Mouse (Mus musculus) heart, postnatal 36 days (tissue): Measurements from ENCODE around the gene Fam160b1. TPM values are rescaled to one million over a fixed set of nuclear protein-coding genes. Genes with fewer than 3 reads are reported as not detected.

Source experiments
- DNase-seq, 2 experiments: peaks; one replicate each; pipeline ENCODE4 v3.0.0; 2021 to 2022
- intact Hi-C: fragments of 180-260 bp; cut with DNase I; formaldehyde crosslinking; loops from one replicate; pipeline ENCODE4 v1.15.1; 2025
- total RNA-seq, 2 experiments: library from RNA; stranded (reverse); gene quantifications; 2 replicates each; pipeline ENCODE4 v1.2.3; 2021

Gene Fam160b1
- 10 to 100 TPM; 11.5 to 11.6 TPM for total RNA-seq

DNA sequence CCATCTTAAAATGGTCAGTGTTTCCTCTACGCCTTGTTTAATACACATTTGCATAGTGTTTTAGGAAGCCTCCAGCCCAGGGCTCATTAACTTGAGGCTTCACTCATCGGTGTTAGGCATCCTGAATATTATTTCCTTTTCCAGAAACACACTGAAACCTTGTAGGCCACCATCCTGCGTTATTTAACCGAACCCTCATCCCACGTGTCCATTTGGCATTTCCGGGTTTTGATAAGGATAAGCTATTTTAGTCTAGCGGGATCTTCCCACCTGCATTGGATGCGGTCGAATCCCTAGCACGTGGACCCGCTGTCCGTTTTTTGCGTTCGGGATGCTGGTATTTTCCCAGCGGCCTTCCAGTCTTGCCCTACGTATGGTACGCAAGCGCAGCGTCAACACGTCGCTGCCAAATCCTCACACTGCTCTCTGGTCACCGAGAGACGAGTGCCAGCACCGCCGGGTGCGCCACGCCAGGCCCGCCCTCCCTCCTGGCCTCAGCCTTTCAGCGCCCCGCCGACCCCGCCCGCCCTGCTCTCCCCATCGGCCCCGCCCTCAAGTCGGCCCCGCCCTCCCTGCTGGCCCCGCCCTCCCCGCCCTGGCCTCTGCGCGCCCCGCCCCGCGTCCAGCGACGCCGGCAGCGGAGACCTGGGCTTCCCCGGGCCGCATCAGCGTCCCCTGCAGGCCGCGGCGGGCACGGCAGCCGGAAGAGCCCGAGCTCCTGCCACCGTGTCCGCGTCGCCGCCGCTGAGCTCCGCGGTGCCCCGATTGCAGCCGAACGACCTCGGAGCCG is at the start of gene Fam160b1:
TSS of gene Fam160b1 (plus strand) at position 340 of the 790 bp plus-strand sequence.
- peak; percentile 95 to 96 for DNase-seq
- intact Hi-C loops: loop anchor here (5.0 kb wide), 1 partner anchor 252 kb away; the partner anchor contains the start of gene Atrnl1

- intact Hi-C loops: no loop called here
- DNase-seq: no peak
Measured at GRCm38 (mm10) chr19:57313226-57313625, 47.3 kb upstream of the Fam160b1 start.

DNA sequence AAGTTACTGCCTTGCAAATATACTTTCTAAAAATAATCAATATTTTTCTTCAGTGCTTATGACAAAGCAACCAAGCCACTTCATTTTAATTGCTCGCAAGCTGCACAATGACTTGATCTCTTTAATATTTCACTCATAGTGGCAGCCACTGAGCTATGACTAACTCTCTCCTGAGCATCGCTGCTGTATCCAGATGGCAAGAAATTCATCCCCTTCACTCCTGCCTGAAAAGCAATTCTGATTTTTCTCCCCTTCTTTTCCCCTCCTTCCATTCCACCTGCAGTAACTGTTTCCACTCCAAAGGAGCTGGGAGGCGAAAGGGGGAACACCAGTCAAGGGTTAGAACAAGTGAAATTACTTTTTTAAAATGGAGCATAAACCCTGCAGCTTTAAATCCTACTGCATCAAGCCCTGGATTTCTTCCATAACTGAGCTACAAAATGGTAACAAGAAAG is 46.6 kb upstream of the Fam160b1 start:
- DNase-seq: no peak
- intact Hi-C loops: loop anchor here (2.0 kb wide), 2 partner anchors 47 to 119 kb away; no protein-coding TSS in a partner anchor

DNA sequence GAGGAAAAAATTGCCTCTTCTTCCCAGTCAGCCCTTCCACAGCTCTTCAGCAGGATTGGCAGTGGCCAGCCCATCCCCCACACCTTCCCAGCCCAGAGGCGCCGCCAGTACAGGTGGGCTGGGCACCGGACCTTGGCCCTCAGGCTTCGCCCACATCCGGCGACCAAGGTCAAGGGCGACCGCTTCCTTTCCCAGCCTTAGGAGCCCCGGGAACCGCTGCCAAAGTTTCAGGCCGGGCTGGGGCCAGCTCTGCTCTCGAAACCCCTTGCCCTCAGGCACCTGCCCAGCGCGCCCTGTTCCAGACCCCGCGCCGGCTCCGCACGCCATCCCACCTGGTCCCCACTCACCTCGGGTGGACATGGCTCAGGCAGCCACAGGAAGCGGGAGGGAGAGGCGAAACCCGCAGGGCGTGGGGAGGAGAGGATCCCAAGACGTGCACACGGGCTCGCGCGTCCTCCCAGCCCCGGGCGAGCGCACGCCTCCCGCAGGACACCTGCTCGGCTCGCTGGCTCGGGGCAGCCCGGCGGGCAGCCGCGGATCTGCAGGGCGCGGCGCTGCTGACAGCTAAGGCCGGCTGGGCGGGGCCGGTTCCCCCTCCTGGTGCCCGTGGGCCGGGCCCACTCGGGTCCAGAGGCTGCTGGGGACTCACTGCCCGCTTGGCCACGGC is 46.0 kb upstream of the Fam160b1 start, which contains the start of gene Ablim1:
TSS of gene Ablim1 (minus strand) at position 574 of the 667 bp plus-strand sequence.
- intact Hi-C loops: loop anchor here (2.0 kb wide), 2 partner anchors 48 to 120 kb away; no protein-coding TSS in a partner anchor
- peak; percentile 66 to 70 for DNase-seq

- intact Hi-C loops: loop anchor here (2.0 kb wide), 2 partner anchors 48 to 120 kb away; no protein-coding TSS in a partner anchor
Measured at GRCm38 (mm10) chr19:57315013-57315565, 45.4 kb upstream of the Fam160b1 start.

DNA sequence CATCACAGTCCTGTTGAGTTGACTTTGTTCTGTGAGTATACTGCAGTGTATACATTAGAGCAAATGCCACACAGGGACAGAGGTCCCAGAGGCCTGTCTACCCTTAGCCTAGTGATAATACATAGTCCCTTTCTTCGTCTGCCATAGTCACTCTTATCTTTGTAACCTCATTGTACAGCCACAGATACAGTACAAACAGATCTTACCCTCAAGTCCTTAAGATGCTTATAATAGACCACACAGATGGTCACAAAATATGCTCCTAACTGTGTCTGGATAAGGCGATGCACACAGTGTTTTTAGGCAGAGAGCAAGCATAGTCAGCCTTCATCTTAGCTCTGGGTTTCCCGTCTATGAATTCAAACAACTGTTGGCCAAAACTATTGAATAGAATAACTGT is 43.9 kb upstream of the Fam160b1 start:
- no peak for DNase-seq
- intact Hi-C loops: no loop called here

More at GRCm38 (mm10) chr19:57315013-57315565, 45.4 kb upstream of the Fam160b1 start:
- DNase-seq: no peak

DNA sequence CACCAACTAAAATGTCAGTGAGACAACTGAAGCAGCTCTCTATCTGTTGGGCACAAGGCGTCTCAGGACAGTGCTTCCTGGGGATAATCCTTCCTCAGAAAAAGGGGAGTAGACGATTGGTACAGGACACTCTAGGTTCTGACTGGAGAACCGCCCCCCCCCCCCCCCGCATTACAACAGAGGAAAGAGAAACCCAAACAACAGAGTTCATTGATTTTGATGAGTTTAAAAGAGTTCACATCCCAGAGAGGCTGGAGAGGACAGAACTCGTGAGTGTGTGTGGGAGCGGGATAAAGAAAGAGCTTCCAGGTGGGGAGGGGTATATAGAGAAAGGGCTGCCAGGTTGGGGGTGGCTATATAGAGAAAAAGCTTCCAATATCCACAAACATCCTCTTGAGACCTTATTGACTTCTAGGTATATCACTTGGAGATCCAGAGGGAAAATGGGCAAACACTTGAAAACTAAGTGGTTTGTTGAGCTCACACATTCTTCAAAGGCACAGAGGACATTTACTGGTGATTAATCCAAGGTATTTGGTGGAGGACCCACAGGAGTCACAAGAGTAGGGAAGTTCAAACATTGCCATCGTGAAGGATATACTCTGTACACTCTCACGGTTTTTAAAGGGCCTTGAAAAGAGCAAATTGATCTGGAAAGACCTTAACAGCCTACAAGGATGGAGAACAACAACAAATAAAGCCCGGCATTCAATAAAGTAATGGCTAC is 39.7 kb upstream of the Fam160b1 start:
- intact Hi-C loops: no loop called here
- no peak for DNase-seq

- no peak for DNase-seq
- intact Hi-C loops: no loop called here
Measured at GRCm38 (mm10) chr19:57321839-57322238, 38.6 kb upstream of the Fam160b1 start.

GRCm38 (mm10) chr19:57322491-57322890 is 38.0 kb upstream of the Fam160b1 start:
- intact Hi-C loops: no loop called here

DNA sequence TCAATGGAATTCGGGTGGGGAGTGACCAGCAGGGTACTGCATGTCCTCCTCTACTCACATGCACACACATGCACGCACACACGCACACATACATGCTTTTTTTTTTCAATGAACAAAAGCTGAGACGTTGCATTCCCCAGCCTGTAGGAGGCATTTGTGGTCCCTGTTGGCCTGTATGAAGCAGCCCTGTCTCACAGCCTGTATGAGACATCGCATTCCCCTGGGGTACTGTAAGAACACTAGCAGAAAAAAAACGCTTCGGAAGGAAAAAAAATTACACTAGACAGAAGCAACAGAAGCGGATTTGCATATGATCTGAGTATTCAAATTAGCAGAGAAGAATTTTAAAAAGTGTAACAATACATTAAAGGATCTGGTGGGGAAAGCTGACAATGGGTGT is 37.4 kb upstream of the Fam160b1 start:
- intact Hi-C loops: no loop called here
- DNase-seq: no peak

More at GRCm38 (mm10) chr19:57322491-57322890, 38.0 kb upstream of the Fam160b1 start:
- DNase-seq: no peak

DNA sequence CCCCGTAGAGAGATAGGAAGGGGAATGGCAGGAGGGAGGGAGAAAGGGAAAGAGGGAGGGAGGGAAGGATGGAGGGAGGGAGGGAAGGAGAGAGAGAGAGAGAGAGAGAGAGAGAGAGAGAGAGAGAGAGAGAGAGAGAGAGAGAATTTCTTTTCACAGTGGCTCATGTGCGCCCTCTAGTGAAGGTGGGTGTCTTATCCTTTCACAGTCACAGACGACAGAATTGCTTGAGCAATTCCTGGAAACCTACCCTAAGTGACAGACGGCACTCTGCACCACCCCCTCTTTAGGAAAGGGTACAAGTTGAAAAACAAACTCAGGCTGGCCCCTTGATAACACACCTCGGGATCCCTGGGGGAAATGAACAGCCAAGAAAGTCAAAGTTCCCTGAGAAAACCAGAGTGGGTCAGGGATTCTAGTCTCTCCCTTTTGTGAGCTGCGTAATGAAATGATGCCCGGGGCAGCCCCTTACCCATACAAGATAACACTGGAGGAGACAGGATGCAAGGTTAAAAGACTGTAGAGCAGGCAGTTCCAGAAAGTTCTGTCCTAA is 34.7 kb upstream of the Fam160b1 start:
- DNase-seq: peak; percentile 78 to 82

GRCm38 (mm10) chr19:57327679-57328078 is 32.8 kb upstream of the Fam160b1 start:
- intact Hi-C loops: loop anchor here (1.0 to 5.0 kb wide), 4 partner anchors 31 to 261 kb away; no protein-coding TSS in a partner anchor
- DNase-seq: no peak

More for the DNA sequence above, 34.7 kb upstream of the Fam160b1 start:
- intact Hi-C loops: loop anchor here (1.0 to 5.0 kb wide), 2 partner anchors 114 to 165 kb away; no protein-coding TSS in a partner anchor

DNA sequence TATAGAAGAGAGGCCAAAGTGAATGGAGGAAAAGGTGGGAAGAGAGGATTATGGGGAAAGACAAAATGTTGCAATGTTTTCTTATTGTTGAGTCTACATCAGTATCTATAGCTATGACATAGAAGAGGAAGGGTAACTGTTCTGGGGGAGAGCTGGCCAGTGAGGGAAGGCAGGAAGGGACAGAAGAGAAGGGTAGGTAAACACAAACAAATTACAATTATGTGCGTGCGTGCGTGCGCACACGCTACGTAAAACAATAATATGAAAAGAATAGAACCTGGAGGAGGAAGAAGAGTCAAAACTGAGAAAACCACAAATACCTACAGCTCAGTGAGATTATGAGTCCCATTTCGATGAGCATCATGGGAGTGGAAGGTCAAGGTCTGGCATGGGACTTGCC is 32.2 kb upstream of the Fam160b1 start:
- DNase-seq: no peak
- intact Hi-C loops: loop anchor here (2.0 to 5.0 kb wide), 3 partner anchors 31 to 261 kb away; no protein-coding TSS in a partner anchor

- intact Hi-C loops: loop anchor here (1.0 to 5.0 kb wide), 4 partner anchors 30 to 262 kb away; no protein-coding TSS in a partner anchor
- DNase-seq: peak; percentile 65 to 66
Measured at GRCm38 (mm10) chr19:57328792-57329191, 31.7 kb upstream of the Fam160b1 start.

DNA sequence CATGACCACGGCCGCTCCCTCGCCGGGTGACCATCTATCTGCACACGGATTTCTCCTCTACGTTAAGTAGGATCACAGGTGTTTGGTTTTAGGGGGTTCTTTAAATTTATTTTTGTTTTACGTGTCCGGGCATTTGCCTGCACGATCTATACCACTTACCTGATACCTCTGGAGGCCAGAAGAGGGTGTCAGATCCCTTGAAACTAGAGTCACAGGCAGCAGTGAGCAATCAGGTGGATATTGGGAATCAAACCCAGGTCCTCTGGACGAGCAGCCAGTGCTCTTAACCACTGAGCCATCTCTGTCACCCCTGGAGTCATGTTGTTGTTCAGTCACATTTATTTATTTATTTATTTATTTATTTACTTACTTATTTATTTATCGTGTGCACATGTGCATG is 30.2 kb upstream of the Fam160b1 start:
- intact Hi-C loops: loop anchor here (5.0 kb wide), 1 partner anchor 413 kb away; no protein-coding TSS in a partner anchor
- DNase-seq: no peak

DNA sequence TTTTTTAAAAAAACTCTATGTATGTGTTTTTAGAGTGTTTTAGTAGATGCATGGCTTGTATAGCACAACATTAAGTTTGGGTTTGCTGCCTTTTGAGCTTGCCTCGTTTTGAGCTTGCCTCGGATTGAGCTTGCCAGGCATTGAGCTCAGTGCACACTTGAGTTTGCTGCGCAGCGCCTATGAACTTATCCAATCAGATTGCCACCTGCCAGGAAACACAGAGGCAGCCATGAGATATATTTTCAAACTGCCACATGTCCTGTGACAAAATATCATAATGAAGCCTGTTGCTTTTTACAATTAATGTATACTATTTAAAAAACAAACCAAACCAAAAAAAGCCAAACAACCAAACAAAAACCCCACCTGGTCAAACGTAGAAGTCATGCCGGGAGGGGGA is 29.2 kb upstream of the Fam160b1 start:
- no peak for DNase-seq
- intact Hi-C loops: loop anchor here (5.0 kb wide), 1 partner anchor 414 kb away; no protein-coding TSS in a partner anchor

DNA sequence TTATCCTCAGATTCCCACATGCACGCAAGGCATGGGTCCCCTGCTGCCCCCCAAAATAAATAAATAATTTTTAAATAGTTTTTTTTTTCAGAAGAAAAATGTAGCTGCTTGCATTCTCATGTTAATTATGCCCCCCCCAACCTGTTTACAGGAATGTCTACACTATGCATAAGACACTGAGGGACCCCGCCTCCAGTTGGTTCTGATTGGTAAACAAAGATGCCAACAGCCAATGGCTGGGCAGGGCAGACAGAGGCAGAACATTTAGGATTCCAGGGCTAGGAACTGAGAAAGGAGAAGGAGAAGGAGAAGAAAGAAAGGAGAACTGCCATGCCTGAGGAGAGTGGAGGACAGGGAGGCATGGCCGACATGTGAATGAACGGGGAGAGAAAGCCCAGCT is 27.1 kb upstream of the Fam160b1 start:
- intact Hi-C loops: loop anchor here (5.0 kb wide), 1 partner anchor 416 kb away; no protein-coding TSS in a partner anchor
- DNase-seq: no peak

DNA sequence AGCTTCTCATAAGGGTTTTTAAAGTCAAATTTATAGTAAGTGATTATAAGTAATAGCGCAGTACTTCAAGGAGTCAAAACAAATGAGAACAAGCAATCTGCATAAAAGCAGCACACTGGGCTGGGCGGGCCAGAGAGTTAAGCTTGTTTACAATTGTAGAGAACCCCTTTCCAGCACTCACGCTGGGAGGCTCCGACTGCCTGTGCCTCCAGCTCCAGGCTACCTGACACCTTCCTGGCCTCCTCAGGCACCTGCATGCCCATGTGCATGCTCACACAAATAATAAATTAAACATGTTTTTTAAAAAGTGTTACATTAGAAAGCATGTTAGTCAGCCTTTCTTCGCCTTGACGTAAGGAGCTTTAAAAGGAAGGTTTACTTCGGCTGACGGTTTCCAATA is 25.3 kb upstream of the Fam160b1 start:
- no peak for DNase-seq
- intact Hi-C loops: no loop called here

- DNase-seq: no peak
- intact Hi-C loops: no loop called here
Measured at GRCm38 (mm10) chr19:57339281-57339864, 21.1 kb upstream of the Fam160b1 start.
